Mouse (Mus musculus) neural tube, embryonic 14.5 days (tissue): Measurements from ENCODE around the gene Thy1. TPM values are rescaled to one million over a fixed set of nuclear protein-coding genes. Genes with fewer than 3 reads are reported as not detected.

ENCODE experiments used
- ATAC-seq: fragments of 200-750 bp; cut with Nextera tagmentation; 2 replicates; pipeline ENCODE4 v1.8.0; 2017; ENCODE audit warnings: low read depth, mild to moderate bottlenecking, moderate TSS enrichment, moderate library complexity
- H3K27ac ChIP-seq: fragments of 300-500 bp; sonication (generic); 2 replicates; pipeline ENCODE4 v1.5.1; 2014; ENCODE audit warnings: low read depth, mild to moderate bottlenecking, control low read depth, low read length, moderate library complexity, mixed read lengths
- H3K27me3 ChIP-seq: fragments of 300-500 bp; sonication (generic); 2 replicates; pipeline ENCODE4 v1.6.1; 2014; ENCODE audit warnings: low read length; ENCODE audit not compliant: control insufficient read depth, insufficient read depth
- H3K36me3 ChIP-seq: fragments of 300-500 bp; sonication (generic); 2 replicates; pipeline ENCODE4 v1.6.1; 2014; ENCODE audit warnings: low read length, mixed read lengths; ENCODE audit not compliant: control insufficient read depth, insufficient read depth
- H3K4me1 ChIP-seq: fragments of 300-500 bp; sonication (generic); 2 replicates; pipeline ENCODE4 v1.6.1; 2014; ENCODE audit warnings: low read length; ENCODE audit not compliant: control insufficient read depth, insufficient read depth
- H3K4me2 ChIP-seq: fragments of 300-500 bp; sonication (generic); 2 replicates; pipeline ENCODE4 v1.6.1; 2014; ENCODE audit warnings: mild to moderate bottlenecking, low read depth, low read length, control low read depth
- H3K4me3 ChIP-seq: fragments of 300-500 bp; sonication (generic); 2 replicates; pipeline ENCODE4 v1.5.1; 2014; ENCODE audit warnings: low read depth, low read length, control low read depth, mixed read lengths
- H3K9ac ChIP-seq: fragments of 300-500 bp; sonication (generic); replicated peaks from 2 replicates; pipeline ENCODE4 v1.6.1; 2014; ENCODE audit warnings: low read depth, mild to moderate bottlenecking, control low read depth, low read length, mixed read lengths
- H3K9me3 ChIP-seq: fragments of 300-500 bp; sonication (generic); 2 replicates; pipeline ENCODE4 v1.6.1; 2016; ENCODE audit warnings: low read length; ENCODE audit not compliant: control insufficient read depth
- WGBS: fragments of 180-500 bp; shearing (Covaris S2); extraction: QIAGEN DNeasy Blood & Tissue Kit; methylation state at CpG from one replicate; pipeline ENCODE4 v1.1.7; 2014; 5-methylcytosine and 5-hydroxymethylcytosine counted together
- polyA plus RNA-seq: library from polyadenylated mRNA; unstranded; fragments of >200 nt; fragmentation: Nextera tagmentation; extraction: Ambion mirVana; gene quantifications from 2 replicates; pipeline ENCODE4 v1.2.1, GENCODE M21; 2014

The Thy1 gene
- polyA plus RNA-seq, 1 experiment from 2014 or later = 11.6 TPM

DNA sequence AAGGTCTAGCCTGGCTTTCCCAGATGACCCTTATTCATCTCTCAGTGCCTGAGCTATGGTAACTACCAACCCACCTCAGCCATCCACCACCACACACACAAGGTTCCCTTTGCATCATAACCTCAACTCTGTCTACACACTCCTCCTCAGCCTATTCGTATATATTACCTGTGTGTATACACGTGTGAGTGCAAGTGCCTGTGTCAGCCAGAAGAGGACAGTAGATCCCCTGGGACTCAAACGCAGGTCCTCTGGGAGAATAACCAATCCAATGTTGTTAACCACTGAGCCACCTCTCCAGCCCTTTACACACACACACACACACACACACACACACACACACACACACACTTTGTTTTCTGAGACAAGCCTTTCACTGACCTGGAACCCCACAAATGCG is 12.5 kb upstream of the Thy1 start:
- Histone ChIP-seq H3K4me3 (no peak overlapping the region), H3K27ac (no peak overlapping the region), H3K36me3 (no peaks in the 10 kb centered on the region), H3K9ac (no peak overlapping the region), H3K9me3 (no peaks in the 10 kb centered on the region), H3K4me2 (no peak overlapping the region), H3K27me3 (no peaks in the 10 kb centered on the region), H3K4me1 (no peaks in the 10 kb centered on the region)
- 92% methylated on average over 4 of the region's 4 CpGs for WGBS
- no peak for ATAC-seq

DNA sequence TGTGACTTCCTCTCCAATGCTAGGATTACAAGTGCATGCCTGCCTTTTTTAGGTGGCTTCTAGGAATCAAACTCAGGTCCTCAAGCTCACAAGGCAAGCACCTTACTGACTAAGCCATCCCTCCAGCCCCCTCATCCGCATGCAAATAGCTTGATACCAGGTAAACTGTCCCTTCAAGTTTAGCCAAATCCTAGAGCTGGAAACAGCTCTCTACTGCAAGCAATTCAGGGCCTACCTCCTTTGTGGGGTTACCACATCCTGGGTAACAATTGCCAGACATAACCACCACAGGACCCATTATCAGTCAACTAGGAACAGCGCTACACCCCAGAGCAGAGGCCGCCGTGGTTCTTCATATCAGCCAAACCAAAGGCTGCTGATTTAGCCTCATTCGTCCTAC is 12.1 kb upstream of the Thy1 start:
- 86% methylated on average over 5 of the region's 5 CpGs for WGBS
- no peak for ATAC-seq

DNA sequence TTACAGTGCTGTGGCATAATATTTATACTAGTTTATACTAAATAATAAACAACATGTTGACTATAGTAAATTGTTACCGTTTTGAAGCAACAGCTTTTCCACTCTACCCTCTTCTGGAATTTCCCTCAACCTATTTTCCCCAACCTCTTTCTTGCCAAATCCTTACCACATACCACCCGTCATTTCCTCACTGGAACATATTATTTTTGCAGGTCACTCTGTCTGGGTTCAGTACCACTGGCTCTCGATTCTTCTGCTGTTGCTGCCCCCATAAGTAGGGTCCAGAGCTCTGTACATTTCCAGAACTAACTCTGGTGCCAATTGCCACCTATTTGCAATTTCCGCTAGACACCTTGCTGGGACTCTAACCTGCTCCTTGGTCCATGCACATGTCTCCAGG is 11.2 kb upstream of the Thy1 start:
- 88% methylated on average over 4 of the region's 4 CpGs for WGBS
- no peak for ATAC-seq

More for the DNA sequence above, 12.1 kb upstream of the Thy1 start:
- Histone ChIP-seq H3K4me1 (no peaks in the 10 kb centered on the region), H3K27me3 (no peaks in the 10 kb centered on the region), H3K36me3 (no peaks in the 10 kb centered on the region), H3K27ac (no peak overlapping the region), H3K4me2 (no peak overlapping the region), H3K4me3 (no peak overlapping the region), H3K9me3 (no peaks in the 10 kb centered on the region), H3K9ac (no peak overlapping the region)

DNA sequence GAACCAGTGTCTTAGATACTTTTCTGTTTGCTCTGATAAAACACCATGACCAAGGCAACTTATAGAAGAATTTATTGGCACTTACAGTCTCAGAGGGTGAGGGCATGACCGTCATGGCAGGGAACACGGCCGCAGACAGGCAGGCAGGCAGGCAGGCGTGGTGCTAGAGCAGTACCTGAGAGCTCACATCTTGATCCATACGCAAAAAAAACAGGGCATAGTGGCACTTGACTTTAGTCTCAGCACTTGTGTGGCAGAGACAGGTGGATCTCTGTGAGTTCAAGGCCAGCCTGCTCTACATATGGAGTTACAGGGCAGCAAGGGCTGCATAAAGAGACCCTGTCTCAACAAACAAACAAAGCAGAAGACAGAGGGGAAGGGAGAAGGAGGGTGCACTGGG is 9.9 kb upstream of the Thy1 start:
- ATAC-seq = no peak
- H3K4me1 ChIP-seq = no peaks in the 10 kb centered on the region
- no peaks in the 10 kb centered on the region for H3K27me3 ChIP-seq
- 92% methylated on average over 5 of the region's 5 CpGs for WGBS
- no peaks in the 10 kb centered on the region for H3K36me3 ChIP-seq
- no peaks in the 10 kb centered on the region for H3K9me3 ChIP-seq
- H3K9ac ChIP-seq = no peak overlapping the region
- no peak overlapping the region for H3K4me3 ChIP-seq
- no peak overlapping the region for H3K4me2 ChIP-seq
- no peak overlapping the region for H3K27ac ChIP-seq

More for the DNA sequence above, 11.2 kb upstream of the Thy1 start:
- Histone ChIP-seq H3K9me3 (no peaks in the 10 kb centered on the region), H3K27ac (no peak overlapping the region), H3K4me3 (no peak overlapping the region), H3K4me1 (no peaks in the 10 kb centered on the region), H3K9ac (no peak overlapping the region), H3K27me3 (no peaks in the 10 kb centered on the region), H3K4me2 (no peak overlapping the region), H3K36me3 (no peaks in the 10 kb centered on the region)

DNA sequence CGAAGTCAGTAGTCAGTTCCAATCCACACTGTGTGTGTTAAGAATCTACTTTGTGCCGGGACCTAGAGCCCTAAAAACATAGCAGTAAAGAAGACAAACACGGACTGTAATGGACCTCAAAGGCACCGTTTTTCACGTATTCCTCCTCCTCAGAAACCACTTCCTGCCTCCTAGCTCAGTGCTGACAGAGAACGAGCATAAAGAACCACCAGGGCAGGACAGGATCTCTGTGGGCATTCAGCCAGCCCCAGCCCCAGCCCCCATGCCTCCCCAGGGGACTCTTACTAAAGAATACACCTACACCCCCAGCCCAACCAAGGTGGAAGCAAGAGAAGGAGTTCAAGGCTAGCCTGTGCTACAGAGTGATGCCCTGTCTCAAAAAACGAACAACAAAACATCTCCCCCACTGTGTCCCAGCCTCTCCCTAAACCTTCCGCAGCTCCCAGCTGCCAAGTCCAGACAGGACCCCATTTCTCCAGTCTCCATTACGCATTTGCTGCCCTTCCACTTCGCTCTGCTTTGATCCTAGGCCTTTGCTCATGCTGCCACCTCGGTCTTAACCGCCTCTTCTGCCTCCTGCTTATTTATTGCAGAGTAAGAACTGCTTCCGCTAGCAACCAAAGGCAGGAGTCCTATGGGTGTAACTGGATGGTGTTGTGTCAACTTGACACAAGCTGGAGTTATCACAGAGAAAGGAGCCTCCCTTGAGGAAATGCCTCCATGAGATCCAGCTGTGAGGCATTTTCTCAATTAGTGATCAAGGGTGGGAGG is 9.0 kb upstream of the Thy1 start:
- no peak for ATAC-seq
- H3K4me2 ChIP-seq = no peak overlapping the region
- H3K27me3 ChIP-seq = no peaks in the 10 kb centered on the region
- H3K27ac ChIP-seq = no peak overlapping the region
- H3K9me3 ChIP-seq = no peaks in the 10 kb centered on the region
- H3K4me1 ChIP-seq = no peaks in the 10 kb centered on the region
- H3K36me3 ChIP-seq = no peaks in the 10 kb centered on the region
- no peak overlapping the region for H3K9ac ChIP-seq
- 68% methylated on average over 13 of the region's 13 CpGs for WGBS
- H3K4me3 ChIP-seq = no peak overlapping the region

DNA sequence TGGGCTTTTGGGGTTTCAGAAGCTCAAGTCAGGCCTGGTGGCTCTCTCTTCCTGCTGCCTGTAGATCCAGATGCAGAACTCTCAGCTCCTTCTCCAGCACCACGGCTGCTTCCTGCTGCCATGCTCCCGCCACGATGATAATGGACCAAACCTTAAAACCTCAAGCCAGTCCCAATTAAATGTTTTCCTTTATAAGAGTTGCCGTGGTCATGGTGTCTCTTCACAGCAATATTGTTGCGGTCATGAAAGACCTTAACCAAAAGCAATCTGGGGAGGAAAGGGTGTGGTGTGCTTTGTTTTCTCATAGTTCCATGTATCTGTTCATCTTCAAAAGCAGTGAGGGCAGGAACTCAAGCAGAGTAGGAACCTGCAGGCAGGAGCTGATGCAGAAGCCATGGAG is 6.1 kb upstream of the Thy1 start:
- no peak overlapping the region for H3K4me2 ChIP-seq
- H3K27me3 ChIP-seq = 0 out of 2 replicates have a peak, but pooled peaks cover 1% of the 10 kb centered on the region
- H3K9me3 ChIP-seq = no peaks in the 10 kb centered on the region
- ATAC-seq = no peak
- H3K9ac ChIP-seq = no peak overlapping the region
- H3K36me3 ChIP-seq = no peaks in the 10 kb centered on the region
- H3K4me3 ChIP-seq = no peak overlapping the region
- WGBS = 87% methylated on average over 5 of the region's 5 CpGs
- H3K4me1 ChIP-seq = no peaks in the 10 kb centered on the region
- no peak overlapping the region for H3K27ac ChIP-seq

DNA sequence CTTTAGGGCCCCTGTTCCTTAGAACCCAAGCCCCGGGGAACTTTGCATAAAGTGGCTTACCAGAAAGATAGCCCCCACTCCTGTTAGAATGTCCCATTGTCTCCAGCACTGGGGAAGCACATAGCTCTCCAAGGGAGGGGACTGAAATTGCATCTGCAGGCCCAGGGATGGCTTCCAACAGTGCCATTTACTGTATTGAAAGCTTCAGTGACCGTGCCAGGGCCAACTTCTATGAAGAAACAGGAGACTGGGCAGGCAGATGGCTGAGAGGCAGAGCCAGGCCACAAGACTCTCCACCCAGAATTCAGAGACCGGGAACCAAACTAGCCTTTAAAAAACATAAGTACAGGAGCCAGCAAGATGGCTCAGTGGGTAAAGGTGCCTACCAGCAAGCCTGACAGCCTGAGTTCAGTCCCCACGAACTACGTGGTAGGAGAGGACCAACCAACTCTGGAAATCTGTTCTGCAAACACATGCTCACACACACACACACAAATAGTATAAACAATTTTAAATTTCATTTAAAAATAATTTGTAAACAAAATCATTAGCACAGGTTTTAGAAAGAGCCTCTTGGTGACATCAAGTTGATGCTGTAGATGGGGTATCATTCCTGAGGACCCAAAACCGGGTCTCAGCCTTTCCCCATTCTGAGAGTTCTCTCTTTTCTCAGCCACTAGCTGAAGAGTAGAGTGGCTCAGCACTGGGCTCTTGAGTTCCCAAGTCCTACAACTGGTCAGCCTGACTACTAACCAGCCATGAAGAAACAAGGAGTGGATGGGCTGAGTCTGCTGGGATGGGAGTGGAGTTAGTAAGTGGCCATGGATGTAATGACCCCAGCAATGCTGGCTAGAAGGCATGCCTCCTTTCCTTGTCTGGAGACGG is 1.4 kb upstream of the Thy1 start:
- Histone ChIP-seq H3K4me2 (no peak overlapping the region), H3K27me3 (peaks cover 19% of the 10 kb centered on the region), H3K27ac (no peak overlapping the region), H3K36me3 (no peaks in the 10 kb centered on the region), H3K4me3 (no peak overlapping the region), H3K9me3 (no peaks in the 10 kb centered on the region), H3K9ac (no peak overlapping the region), H3K4me1 (peaks cover 9% of the 10 kb centered on the region)
- ATAC-seq = no peak
- 59% methylated on average over 7 of the region's 7 CpGs for WGBS

DNA sequence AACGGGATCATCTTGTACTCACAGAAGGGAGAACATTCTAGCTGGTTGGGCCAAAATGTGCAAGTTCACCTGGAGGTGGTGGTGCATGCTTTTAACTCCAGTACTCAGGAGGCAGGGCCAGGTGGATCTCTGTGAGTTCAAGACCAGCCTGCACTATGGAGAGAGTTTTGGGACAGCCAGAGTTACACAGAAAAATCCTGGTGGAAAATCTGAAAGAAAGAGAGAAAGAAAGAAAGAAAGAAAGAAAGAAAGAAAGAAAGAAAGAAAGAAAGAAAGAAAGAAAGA is 846 bp upstream of the Thy1 start:
- no peak overlapping the region for H3K4me2 ChIP-seq
- 93% methylated on average over 1 of the region's 1 CpGs for whole genome bisulfite sequencing
- no peak overlapping the region for H3K4me3 ChIP-seq
- peaks cover 9% of the 10 kb centered on the region for H3K4me1 ChIP-seq
- no peak overlapping the region for H3K27ac ChIP-seq
- no peaks in the 10 kb centered on the region for H3K9me3 ChIP-seq
- no peak overlapping the region for H3K9ac ChIP-seq
- ATAC-seq = no peak
- H3K36me3 ChIP-seq = no peaks in the 10 kb centered on the region
- peaks cover 19% of the 10 kb centered on the region for H3K27me3 ChIP-seq

DNA sequence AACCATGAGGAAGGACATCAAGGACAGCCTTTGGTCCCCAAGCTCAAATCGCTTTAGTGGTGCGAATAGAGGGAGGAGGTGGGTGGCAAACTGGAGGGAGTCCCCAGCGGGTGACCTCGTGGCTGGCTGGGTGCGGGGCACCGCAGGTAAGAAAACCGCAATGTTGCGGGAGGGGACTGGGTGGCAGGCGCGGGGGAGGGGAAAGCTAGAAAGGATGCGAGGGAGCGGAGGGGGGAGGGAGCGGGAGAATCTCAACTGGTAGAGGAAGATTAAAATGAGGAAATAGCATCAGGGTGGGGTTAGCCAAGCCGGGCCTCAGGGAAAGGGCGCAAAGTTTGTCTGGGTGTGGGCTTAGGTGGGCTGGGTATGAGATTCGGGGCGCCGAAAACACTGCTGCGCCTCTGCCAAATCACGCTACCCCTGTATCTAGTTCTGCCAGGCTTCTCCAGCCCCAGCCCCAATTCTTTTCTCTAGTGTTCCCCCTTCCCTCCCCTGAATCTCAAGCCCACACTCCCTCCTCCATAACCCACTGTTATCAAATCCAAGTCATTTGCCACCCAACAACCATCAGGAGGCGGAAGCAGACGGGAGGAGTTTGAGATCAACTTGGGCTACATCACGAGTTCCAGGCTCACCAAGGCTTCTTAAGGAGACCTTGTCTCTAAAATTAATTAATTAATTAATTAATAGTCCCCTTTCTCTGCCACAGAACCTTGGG is 683 bp downstream of the Thy1 start:
- 3% methylated on average over 20 of the region's 23 CpGs for WGBS
- ATAC-seq = no peak

More for the DNA sequence above, 683 bp downstream of the Thy1 start:
- H3K36me3 ChIP-seq = no peaks in the 10 kb centered on the region
- no peaks in the 10 kb centered on the region for H3K9me3 ChIP-seq
- H3K4me3 ChIP-seq = peak overlapping the region; percentile 30
- H3K27ac ChIP-seq = no peak overlapping the region
- peak overlapping the region; percentile 41 for H3K9ac ChIP-seq
- H3K4me2 ChIP-seq = peak overlapping the region; percentile 70
- peaks cover 9% of the 10 kb centered on the region for H3K4me1 ChIP-seq
- peaks cover 19% of the 10 kb centered on the region for H3K27me3 ChIP-seq
